Mouse (Mus musculus) lung, embryonic 14.5 days (tissue): ENCODE results near the gene Bivm. TPM values are rescaled to one million over a fixed set of nuclear protein-coding genes. Genes with fewer than 3 reads are reported as not detected.

ENCODE experiments used
- ATAC-seq: fragments of 200-750 bp; cut with Nextera tagmentation; 2 replicates; pipeline ENCODE4 v1.8.0; 2017; ENCODE audit warnings: mild to moderate bottlenecking, moderate TSS enrichment, moderate library complexity; ENCODE audit not compliant: insufficient read depth
- DNase-seq: peaks from one replicate; pipeline ENCODE4 v3.0.0-alpha.2; 2015
- H3K27ac ChIP-seq: fragments of 300-500 bp; sonication (generic); 2 replicates; pipeline ENCODE4 v1.5.1; 2014; ENCODE audit warnings: low read depth, mild to moderate bottlenecking, moderate library complexity
- H3K27me3 ChIP-seq: fragments of 300-500 bp; sonication (generic); 2 replicates; pipeline ENCODE4 v1.6.1; 2014; ENCODE audit warnings: low read length, control low read depth; ENCODE audit not compliant: insufficient read depth
- H3K36me3 ChIP-seq: fragments of 300-500 bp; sonication (generic); 2 replicates; pipeline ENCODE4 v1.6.1; 2014; ENCODE audit warnings: control low read depth; ENCODE audit not compliant: insufficient read depth
- H3K4me1 ChIP-seq: fragments of 300-500 bp; sonication (generic); 2 replicates; pipeline ENCODE4 v1.6.1; 2014; ENCODE audit warnings: antibody characterized with exemption, control low read depth; ENCODE audit not compliant: insufficient read depth
- H3K4me2 ChIP-seq: fragments of 300-500 bp; sonication (generic); 2 replicates; pipeline ENCODE4 v1.6.1; 2014; ENCODE audit warnings: mild to moderate bottlenecking
- H3K4me3 ChIP-seq: fragments of 300-500 bp; sonication (generic); 2 replicates; pipeline ENCODE4 v1.5.1; 2014; ENCODE audit warnings: low read depth, low read length
- H3K9ac ChIP-seq: fragments of 300-500 bp; sonication (generic); 2 replicates; pipeline ENCODE4 v1.6.1; 2014
- H3K9me3 ChIP-seq: fragments of 300-500 bp; sonication (generic); 2 replicates; pipeline ENCODE4 v1.6.1; 2016; ENCODE audit warnings: low read depth, low read length, control low read depth
- CTCF ChIP-seq: IDR thresholded peaks from 2 replicates; pipeline ENCODE4 v1.5.1; 2016; ENCODE audit warnings: antibody characterized with exemption, low read depth
- WGBS: fragments of 180-500 bp; shearing (Covaris S2); extraction: QIAGEN DNeasy Blood & Tissue Kit; methylation state at CpG from one replicate; pipeline ENCODE4 v1.1.7; 2014; 5-methylcytosine and 5-hydroxymethylcytosine counted together
- polyA plus RNA-seq: library from polyadenylated mRNA; unstranded; fragments of >200 nt; fragmentation: Nextera tagmentation; extraction: Ambion mirVana; gene quantifications from 2 replicates; pipeline ENCODE4 v1.2.1, GENCODE M21; 2014

Gene Bivm
- polyA plus RNA-seq, 1 experiment from 2014 or later, result 18.9 TPM

GRCm38 (mm10) chr1:44173903-44174302, 55.1 kb downstream of the Bivm start:
- ATAC-seq (no peak), DNase-seq (no peak)
- H3K9ac ChIP-seq, result no peak overlapping the region
- peaks cover 54% of the 10 kb centered on the region for H3K36me3 ChIP-seq
- H3K4me2 ChIP-seq, result no peak overlapping the region
- H3K9me3 ChIP-seq, result peaks cover 4% of the 10 kb centered on the region; the same call in 1 of the 2 replicates
- H3K27ac ChIP-seq, result no peak overlapping the region
- H3K27me3 ChIP-seq, result no peaks in the 10 kb centered on the region
- WGBS, result 82% methylated on average over 8 of the region's 8 CpGs
- no peak overlapping the region for H3K4me3 ChIP-seq
- TF ChIP-seq CTCF, result peak; percentile 44
- no peaks in the 10 kb centered on the region for H3K4me1 ChIP-seq

- Histone ChIP-seq H3K27me3 (no peaks in the 10 kb centered on the region), H3K4me1 (no peaks in the 10 kb centered on the region), H3K27ac (no peak overlapping the region), H3K36me3 (peaks cover 48% of the 10 kb centered on the region), H3K9ac (no peak overlapping the region), H3K4me3 (no peak overlapping the region), H3K9me3 (no peaks in the 10 kb centered on the region), H3K4me2 (no peak overlapping the region)
- no peak for ATAC-seq
- 89% methylated on average over 5 of the region's 5 CpGs for WGBS
- DNase-seq, result no peak
- no peak for TF ChIP-seq CTCF
Observed at GRCm38 (mm10) chr1:44178086-44178485, 59.3 kb downstream of the Bivm start.

GRCm38 (mm10) chr1:44186396-44186795, 67.6 kb downstream of the Bivm start:
- Histone ChIP-seq H3K9ac (no peak overlapping the region), H3K4me1 (no peaks in the 10 kb centered on the region), H3K4me3 (no peak overlapping the region), H3K27me3 (no peaks in the 10 kb centered on the region), H3K4me2 (no peak overlapping the region), H3K36me3 (peaks cover under 1% of the 10 kb centered on the region; the same call in 1 of the 2 replicates), H3K9me3 (no peaks in the 10 kb centered on the region), H3K27ac (no peak overlapping the region)
- no peak for TF ChIP-seq CTCF
- no peak for DNase-seq
- no peak for ATAC-seq

Other genes with a start within 250 kb of the Bivm start
- gene Tpp2, start 185.3 kb upstream of the Bivm start, polyA plus RNA-seq, result 63.2 and 69.5 TPM in 2 replicates
- gene Mettl21c, start 98.9 kb upstream of the Bivm start, polyA plus RNA-seq, result 0.49 and 0.57 TPM in 2 replicates
- gene Gm8251, start 57.0 kb upstream of the Bivm start, polyA plus RNA-seq, result 0.14 and 0.15 TPM in 2 replicates
- gene Tex30, start 16.5 kb upstream of the Bivm start, polyA plus RNA-seq, result 93.6 and 96.0 TPM in 2 replicates
- gene Kdelc1, start 149 bp upstream of the Bivm start, polyA plus RNA-seq, result 71.2 and 73.7 TPM in 2 replicates
- gene Ercc5, start 28.8 kb downstream of the Bivm start, polyA plus RNA-seq, result 23.6 and 24.6 TPM in 2 replicates
- 0.45 TPM in 2 replicates for gene Mettl21e, start 100.0 kb downstream of the Bivm start, polyA plus RNA-seq